Mouse (Mus musculus) urinary bladder, postnatal 10 days (tissue): Measurements from ENCODE around the gene Tmem170.
"Not testable (repeated sequence)": the region's sequence is repeated elsewhere in the genome, so short reads cannot be mapped to it uniquely, and the experiment has no call there.

Experiments used
- DNase-seq: peaks from one replicate; pipeline ENCODE4 v3.0.0; 2022; ENCODE audit warnings: low spot score

Gene Tmem170

DNA sequence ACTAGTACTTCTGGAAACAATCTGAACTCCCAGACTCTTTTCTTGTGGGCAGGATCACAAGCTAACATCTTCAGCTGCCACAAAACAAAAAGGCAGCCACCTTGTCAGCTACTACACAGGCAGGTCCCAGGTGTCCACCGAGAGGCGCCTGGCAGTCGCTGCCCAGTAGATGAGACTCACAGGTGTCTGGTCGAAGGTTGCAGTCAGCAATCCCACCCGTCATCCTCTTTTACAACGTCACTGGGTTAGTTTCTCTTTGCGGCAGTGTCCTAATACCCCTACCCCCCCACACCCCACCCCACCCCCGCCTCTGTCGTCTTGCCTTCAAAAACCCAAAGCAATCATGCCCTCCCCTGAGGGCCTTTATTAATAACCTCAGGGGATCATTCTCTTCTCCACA is 792 bp downstream of the Tmem170 start:
- no peak for DNase-seq

GRCm38 (mm10) chr8:111871278-111871677 is 5.3 kb downstream of the Tmem170 start:
- DNase-seq: no peak

DNA sequence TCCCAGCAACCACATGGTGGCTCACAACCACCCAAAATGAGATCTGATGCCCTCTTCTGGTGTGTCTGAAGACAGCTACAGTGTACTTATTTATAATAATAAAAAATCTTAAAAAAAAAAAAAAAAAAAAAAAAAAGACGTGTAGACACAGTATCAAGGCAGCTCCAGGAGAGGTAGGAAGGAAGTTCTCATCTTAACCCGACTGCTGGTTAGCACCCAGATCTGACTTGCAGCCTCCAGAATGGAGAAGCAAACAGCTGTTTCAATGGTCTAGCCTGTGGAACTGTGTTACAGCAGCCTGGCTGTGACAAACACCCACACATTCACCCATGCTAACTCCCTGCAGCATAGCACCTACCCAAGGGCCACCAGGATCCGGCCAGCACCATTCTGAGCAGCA is 6.2 kb downstream of the Tmem170 start:
- no peak for DNase-seq

DNA sequence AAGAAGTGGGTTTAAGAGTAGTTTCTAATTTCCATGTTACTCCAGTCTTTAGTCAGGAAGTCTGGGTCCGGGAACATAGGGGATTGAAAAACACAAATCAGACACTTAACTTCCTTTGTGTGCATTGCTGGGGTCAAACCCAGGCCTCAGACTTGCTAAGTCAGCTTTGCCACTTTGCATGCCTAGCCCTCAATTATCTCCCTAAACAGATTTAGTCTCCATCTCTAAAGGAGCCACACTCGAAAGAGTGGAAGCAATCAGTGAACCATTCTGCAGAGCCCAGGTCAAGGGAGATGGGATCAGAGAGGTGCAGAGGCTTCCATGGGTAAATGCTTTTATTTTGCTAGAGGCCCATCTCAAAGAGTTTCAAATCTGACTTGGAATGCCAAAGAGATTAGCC is 7.9 kb downstream of the Tmem170 start:
- DNase-seq: no peak

GRCm38 (mm10) chr8:111865857-111866256 is 10.7 kb downstream of the Tmem170 start:
- no peak for DNase-seq

DNA sequence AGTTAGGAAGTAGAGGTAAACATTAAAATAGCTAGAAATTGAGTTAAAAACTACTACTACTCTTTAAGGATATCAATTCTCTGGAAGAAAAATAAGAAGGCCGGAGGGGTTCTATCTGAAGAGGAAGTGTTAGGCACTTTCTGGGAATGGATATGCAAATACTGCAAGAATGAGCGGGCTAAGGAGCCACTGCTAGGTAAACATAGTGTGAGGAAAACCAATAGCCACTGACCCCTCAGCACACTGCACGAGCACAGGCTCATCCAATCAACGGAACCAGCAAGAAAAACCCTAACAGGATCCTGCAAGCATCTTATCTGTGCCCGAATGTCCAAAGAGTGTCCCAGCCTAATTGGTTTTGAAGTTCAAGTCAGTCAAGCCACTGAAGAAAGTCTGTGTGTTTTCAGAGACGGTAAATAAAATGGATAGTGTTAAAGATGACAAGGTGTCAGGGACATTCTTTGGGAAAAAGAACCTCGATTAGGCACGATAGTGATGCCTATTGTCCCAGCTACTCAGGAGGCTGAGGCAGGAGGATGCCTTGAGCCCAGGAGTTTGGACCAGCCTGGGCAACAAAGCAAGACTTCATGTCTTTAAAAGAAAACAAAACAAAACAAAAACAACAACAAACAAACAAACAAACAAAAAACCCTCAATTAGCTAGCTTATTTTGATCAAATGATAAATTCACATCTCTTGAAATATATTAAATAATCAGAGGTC is 11.3 kb downstream of the Tmem170 start:
- no peak for DNase-seq

DNA sequence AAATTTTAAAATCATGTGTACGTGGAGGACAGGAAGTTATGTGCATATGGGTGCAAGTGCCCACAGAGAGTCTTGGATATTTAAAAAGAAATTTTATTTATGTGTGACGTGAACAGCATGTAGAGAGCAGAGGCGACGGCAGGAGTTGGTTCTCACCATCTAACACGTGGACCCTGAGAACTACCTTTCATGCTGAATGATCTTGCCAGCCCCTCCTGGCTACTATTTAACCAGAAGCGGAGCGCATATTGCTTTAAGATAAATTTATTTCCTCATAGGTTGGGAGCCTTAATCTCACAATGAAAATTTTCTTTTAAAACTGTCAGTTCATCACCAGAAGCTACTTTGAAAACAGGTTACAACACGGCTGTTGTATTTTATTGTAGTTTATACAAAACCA is 11.9 kb downstream of the Tmem170 start:
- no peak for DNase-seq

- DNase-seq: no peak
Measured at GRCm38 (mm10) chr8:111863280-111863679, 13.3 kb downstream of the Tmem170 start.

DNA sequence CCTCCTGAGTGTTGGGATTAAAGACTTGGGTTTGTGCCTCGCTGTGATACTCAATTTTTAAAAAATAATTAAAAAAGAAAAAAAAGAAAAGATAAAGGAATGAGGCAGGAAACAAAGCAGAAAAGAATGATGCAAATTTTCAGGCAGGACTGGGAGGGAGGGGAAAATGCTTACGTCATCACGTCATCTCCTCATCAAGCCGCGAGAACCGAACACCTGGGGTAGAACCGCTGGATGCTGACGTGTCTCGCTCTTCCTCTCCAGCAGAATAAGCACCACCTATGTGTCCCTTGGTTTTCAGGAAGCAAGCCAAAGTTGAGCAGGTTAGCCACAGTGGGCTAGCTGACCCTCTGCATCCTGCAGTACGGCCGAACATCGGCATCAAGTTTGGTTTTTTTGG is 20.6 kb downstream of the Tmem170 start:
- no peak for DNase-seq

GRCm38 (mm10) chr8:111853861-111854501 is 22.6 kb downstream of the Tmem170 start, which contains the start of gene Cfdp1:
Gene Cfdp1, minus strand, starts transcription at chr8:111854291.
- DNase-seq: peak; percentile 77

GRCm38 (mm10) chr8:111853219-111853618 is 23.3 kb downstream of the Tmem170 start:
- DNase-seq: not testable (repeated sequence)

GRCm38 (mm10) chr8:111846746-111847145 is 29.8 kb downstream of the Tmem170 start:
- no peak for DNase-seq

- DNase-seq: no peak
Measured at GRCm38 (mm10) chr8:111835540-111835939, 41.0 kb downstream of the Tmem170 start.

- no peak for DNase-seq
Measured at GRCm38 (mm10) chr8:111834011-111834410, 42.5 kb downstream of the Tmem170 start.

DNA sequence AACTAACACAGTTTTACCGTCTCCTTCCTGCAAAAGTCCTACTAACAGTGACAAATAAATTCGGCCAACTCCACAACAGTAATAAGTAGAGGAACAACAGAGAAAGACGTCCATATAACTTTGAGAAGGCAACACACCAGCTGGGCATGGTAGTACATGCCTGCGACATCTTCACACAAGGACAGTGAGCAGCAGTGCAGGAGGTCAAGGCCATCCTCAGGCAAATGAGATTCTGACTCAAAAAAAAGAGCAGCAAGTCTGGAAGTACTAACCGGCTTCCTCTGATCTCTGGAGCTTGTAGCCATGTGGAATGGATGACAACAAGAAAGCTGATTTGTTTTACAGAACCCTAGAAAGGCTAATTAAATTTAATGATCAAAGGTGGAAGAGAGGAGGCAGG is 43.6 kb downstream of the Tmem170 start:
- DNase-seq: no peak

DNA sequence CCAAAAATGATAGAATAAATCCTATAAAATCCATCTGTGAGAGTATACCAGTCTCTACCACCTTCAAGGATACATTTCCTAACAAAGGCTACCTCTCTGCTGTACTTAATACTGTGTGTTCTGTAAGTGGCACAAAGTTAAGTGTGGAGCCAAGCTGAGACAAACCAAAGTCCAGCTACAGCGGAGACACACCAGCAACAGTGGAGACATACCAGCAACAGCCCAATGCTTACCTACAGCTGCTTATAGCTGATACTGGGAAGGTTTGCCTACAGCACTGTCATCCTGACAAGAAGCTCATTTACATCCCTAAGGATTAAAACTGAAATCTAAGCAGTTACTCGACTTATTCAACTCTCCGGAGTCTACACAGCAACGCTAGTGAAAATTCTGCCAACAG is 44.6 kb downstream of the Tmem170 start:
- no peak for DNase-seq

DNA sequence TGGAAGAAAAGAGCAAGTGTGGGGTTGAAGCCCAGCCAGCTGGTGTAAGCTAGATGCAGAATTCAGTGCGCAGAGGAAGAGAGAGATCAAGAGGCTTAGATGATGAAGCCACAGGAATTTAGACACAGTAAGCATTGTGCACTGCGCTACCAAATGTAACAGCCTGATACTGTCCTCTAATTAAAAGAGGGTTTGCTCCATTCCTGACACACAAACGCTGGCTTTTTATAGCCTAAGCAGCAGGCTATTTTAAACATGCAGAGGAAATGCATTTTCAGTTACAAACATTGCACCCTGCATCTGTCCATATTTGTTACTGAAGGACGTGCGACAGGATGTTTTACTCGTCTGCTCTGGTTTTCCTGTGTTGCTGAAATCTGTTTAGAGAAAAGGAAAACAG is 48.0 kb downstream of the Tmem170 start:
- DNase-seq: no peak

DNA sequence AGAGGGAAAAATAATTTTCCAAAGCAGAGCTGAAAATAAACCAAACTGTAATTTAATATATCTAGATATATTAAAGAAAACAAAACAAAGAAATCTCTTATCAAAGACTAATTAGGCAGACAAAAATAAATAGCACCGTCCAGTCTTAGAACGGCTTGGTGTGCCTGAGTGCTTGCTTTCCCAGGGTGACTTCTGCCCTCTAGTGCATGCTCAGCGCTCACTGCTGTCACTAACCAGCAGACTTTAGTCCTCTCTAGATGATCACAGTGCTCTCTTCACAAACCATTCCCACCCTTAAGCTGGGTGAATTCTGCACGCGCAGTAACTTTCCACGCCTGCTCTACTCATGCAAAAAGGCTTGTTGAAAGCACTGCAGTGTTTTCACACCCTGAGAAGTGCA is 51.3 kb downstream of the Tmem170 start:
- DNase-seq: no peak

DNA sequence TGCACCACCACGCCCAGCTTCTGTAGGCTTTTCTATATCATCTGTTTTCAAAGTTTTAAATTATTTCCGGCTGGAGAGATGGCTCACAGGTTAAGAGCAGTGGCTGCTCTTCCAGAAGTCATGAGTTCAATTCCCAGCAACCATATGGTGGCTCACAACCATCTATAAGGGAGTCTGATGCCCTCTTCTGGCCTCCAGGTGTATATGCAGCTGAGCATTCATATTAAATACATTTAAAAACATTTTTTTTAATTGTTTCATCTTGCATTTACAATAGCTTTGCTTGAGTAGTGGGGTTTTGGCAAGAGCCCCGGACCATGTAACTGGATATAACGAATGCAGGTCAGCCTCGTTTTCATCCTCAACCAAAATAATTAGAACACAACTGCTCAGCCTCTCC is 52.2 kb downstream of the Tmem170 start:
- no peak for DNase-seq

DNA sequence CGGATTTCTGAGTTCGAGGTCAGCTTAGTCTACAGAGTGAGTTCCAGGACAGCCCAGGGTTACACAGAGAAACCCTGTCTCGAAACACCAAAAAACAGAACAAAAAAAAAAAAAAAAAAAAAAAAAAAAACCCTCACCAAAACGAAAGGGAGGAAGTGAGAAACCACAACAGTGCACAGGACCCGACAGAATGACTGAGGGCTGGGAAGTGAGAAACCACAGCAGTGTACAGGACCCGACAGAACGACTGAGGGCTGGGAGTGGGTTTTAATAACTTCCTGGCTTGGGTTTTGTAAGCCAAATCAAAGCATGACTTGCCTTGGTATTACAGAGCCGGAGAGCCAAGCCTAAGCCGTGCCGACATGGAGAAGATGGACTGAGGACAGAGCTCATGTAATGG is 55.4 kb downstream of the Tmem170 start:
- no peak for DNase-seq

GRCm38 (mm10) chr8:111820691-111821090 is 55.9 kb downstream of the Tmem170 start:
- DNase-seq: no peak

GRCm38 (mm10) chr8:111820018-111820417 is 56.5 kb downstream of the Tmem170 start:
- no peak for DNase-seq

DNA sequence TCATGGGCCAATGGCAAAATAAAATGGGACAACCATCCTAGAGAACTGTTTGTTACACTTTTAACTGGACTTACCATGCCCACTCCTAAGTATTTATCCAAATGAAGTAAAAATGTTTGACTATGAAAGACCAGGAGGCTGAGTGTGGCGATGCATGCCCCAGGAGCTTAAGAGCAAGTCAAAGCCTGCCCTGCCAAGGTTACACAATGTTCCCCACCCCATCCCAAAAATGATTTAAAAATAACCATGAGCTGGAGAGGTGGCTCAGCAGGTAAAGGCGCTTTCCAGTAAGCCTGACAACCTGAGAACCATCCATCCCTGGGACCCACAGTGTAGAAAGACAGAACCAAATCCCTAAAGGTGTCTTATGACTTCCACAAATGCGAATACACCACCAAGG is 58.0 kb downstream of the Tmem170 start:
- DNase-seq: no peak

DNA sequence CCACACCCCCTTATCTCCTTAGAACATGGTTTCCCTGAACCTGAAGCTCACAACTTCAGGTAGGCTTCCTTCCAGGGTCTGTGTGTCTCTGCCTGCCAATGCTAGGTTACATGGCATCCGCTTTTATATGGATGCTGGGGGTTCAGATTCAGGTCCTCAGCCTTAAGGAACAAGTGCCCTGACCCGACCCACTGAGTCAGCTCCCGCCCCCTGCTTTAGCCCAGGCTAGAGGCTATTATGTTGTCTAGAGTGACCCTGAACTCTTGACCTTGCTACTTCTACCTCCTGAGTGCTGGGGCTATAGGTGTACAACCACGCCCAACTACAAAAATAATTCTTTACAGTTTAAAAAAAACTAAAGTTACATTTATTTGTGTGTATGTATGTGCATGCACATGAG is 61.5 kb downstream of the Tmem170 start:
- no peak for DNase-seq
